Mouse (Mus musculus) midbrain, embryonic 12.5 days (tissue): ENCODE data around the gene Krt88. TPM values are rescaled to one million over a fixed set of nuclear protein-coding genes. Genes with fewer than 3 reads are reported as not detected.

Experiments used
- ATAC-seq: fragments of 200-750 bp; cut with Nextera tagmentation; 2 replicates; pipeline ENCODE4 v1.8.0; 2017; ENCODE audit warnings: low read depth, moderate TSS enrichment, moderate library complexity; ENCODE audit not compliant: low FRiP score
- H3K27ac ChIP-seq: fragments of 300-500 bp; sonication (generic); replicated peaks from 2 replicates; pipeline ENCODE4 v1.5.1; 2016; ENCODE audit warnings: mild to moderate bottlenecking
- H3K27me3 ChIP-seq: fragments of 300-500 bp; sonication (generic); 2 replicates; pipeline ENCODE4 v1.6.1; 2016; ENCODE audit warnings: mild to moderate bottlenecking
- H3K36me3 ChIP-seq: fragments of 300-500 bp; sonication (generic); 2 replicates; pipeline ENCODE4 v1.6.1; 2016
- H3K4me1 ChIP-seq: fragments of 300-500 bp; sonication (generic); 2 replicates; pipeline ENCODE4 v1.6.1; 2016
- H3K4me2 ChIP-seq: fragments of 300-500 bp; sonication (generic); replicated peaks from 2 replicates; pipeline ENCODE4 v1.6.1; 2016; ENCODE audit warnings: mild to moderate bottlenecking, moderate library complexity
- H3K4me3 ChIP-seq: fragments of 300-500 bp; sonication (generic); 2 replicates; pipeline ENCODE4 v1.5.1; 2016; ENCODE audit warnings: mild to moderate bottlenecking
- H3K9ac ChIP-seq: fragments of 300-500 bp; sonication (generic); replicated peaks from 2 replicates; pipeline ENCODE4 v1.6.1; 2016; ENCODE audit warnings: mild to moderate bottlenecking, moderate library complexity
- H3K9me3 ChIP-seq: fragments of 300-500 bp; sonication (generic); 2 replicates; pipeline ENCODE4 v1.6.1; 2016; ENCODE audit warnings: mild to moderate bottlenecking
- WGBS: fragments of 180-500 bp; shearing (Covaris S2); methylation state at CpG from one replicate; pipeline ENCODE4 v1.1.7; 2016; 5-methylcytosine and 5-hydroxymethylcytosine counted together
- polyA plus RNA-seq: library from polyadenylated mRNA; unstranded; fragments of >200 nt; fragmentation: Nextera tagmentation; extraction: Ambion mirVana; gene quantifications from 2 replicates; pipeline ENCODE4 v1.2.1, GENCODE M21; 2016

Krt88 gene
- polyA plus RNA-seq, 1 experiment from 2014 or later, result not detected

GRCm38 (mm10) chr15:101479666-101480060 lies 32.1 kb downstream of the Krt88 start:
- Histone ChIP-seq H3K36me3 (no peaks in the 10 kb centered on the region), H3K27ac (no peak overlapping the region), H3K4me2 (peak overlapping the region; percentile 69), H3K27me3 (peaks cover 17% of the 10 kb centered on the region), H3K4me1 (peaks cover 12% of the 10 kb centered on the region), H3K4me3 (peak overlapping the region; percentile 36), H3K9ac (peak overlapping the region; percentile 24; the same call in 1 of the 2 replicates), H3K9me3 (no peaks in the 10 kb centered on the region)
- WGBS, result 32% methylated on average over 11 of the region's 11 CpGs
- no peak for ATAC-seq

GRCm38 (mm10) chr15:101482056-101482455 lies 34.5 kb downstream of the Krt88 start:
- H3K4me3 ChIP-seq, result no peak overlapping the region
- H3K9ac ChIP-seq, result no peak overlapping the region
- H3K4me2 ChIP-seq, result no peak overlapping the region
- no peaks in the 10 kb centered on the region for H3K36me3 ChIP-seq
- H3K27me3 ChIP-seq, result peaks cover 17% of the 10 kb centered on the region
- no peak for ATAC-seq
- H3K27ac ChIP-seq, result no peak overlapping the region
- WGBS, result 34% methylated on average over 4 of the region's 4 CpGs
- H3K9me3 ChIP-seq, result no peaks in the 10 kb centered on the region
- H3K4me1 ChIP-seq, result peaks cover 12% of the 10 kb centered on the region

DNA sequence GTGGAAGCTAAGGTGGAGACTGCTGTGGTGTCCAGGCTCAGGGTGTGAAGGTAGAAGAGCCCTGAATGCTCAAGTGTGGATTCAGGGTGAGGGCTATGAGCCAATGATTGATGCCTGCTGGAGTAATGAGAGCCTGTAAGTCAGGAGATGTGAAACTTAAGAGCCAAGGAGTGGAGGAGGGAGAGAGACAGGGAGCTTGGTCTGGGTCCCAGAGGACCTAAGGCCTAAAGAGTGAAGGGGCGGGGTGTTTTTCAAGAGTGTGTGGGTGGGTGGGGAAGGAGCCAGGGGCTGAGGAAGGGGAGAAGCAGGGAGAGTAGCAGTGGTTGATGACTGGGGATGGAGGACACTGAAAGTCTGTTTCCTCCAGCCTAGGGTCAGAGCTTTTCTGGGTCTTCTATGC lies 36.1 kb downstream of the Krt88 start:
- H3K4me2 ChIP-seq, result no peak overlapping the region
- H3K4me3 ChIP-seq, result no peak overlapping the region
- no peak overlapping the region for H3K27ac ChIP-seq
- no peaks in the 10 kb centered on the region for H3K36me3 ChIP-seq
- H3K9me3 ChIP-seq, result no peaks in the 10 kb centered on the region
- H3K27me3 ChIP-seq, result peaks cover 8% of the 10 kb centered on the region
- H3K4me1 ChIP-seq, result peaks cover 12% of the 10 kb centered on the region
- no peak overlapping the region for H3K9ac ChIP-seq
- 88% methylated on average over 1 of the region's 1 CpGs for WGBS
- no peak for ATAC-seq

GRCm38 (mm10) chr15:101484939-101485338 lies 37.4 kb downstream of the Krt88 start:
- H3K9ac ChIP-seq, result no peak overlapping the region
- ATAC-seq, result no peak
- no peaks in the 10 kb centered on the region for H3K27me3 ChIP-seq
- H3K4me3 ChIP-seq, result no peak overlapping the region
- no peak overlapping the region for H3K27ac ChIP-seq
- H3K9me3 ChIP-seq, result no peaks in the 10 kb centered on the region
- no peak overlapping the region for H3K4me2 ChIP-seq
- WGBS, result 83% methylated on average over 1 of the region's 1 CpGs
- no peaks in the 10 kb centered on the region for H3K36me3 ChIP-seq
- no peaks in the 10 kb centered on the region for H3K4me1 ChIP-seq

DNA sequence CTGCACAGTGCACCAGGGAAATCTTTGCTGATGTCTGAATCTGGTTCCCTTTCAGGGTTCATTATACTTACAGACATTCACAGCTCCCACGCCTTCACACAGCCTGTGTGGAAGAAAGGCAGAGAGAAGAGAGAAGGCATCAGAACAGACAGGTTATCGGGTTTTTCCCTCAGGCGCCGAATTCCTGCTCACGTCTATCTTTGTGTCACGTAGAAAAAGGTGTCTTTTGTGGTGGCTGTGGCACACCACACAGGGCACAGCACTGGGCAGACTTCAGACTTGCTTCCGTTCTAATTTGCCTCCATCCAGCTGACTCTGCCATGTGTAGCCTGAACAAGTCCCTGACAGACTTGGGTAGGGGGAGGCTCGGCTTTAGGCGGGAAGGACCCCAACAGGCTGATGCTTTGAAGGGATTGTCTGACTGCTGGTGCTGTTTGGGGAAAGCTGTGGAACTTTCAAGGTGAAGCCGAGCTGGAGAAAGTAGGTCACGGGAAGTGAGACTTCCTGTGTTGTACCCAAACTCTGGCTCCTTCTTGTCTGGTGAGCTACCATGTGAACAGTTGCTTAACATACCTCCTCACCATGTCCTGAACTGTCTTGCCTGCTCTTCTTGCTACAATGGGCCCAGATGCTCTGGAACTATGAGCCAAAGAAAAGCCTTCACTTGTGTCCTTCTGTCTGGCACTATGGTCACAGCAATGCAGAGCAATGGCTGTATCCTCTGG lies 38.5 kb downstream of the Krt88 start:
- H3K27ac ChIP-seq, result no peak overlapping the region
- 84% methylated on average over 11 of the region's 11 CpGs for WGBS
- ATAC-seq, result no peak

DNA sequence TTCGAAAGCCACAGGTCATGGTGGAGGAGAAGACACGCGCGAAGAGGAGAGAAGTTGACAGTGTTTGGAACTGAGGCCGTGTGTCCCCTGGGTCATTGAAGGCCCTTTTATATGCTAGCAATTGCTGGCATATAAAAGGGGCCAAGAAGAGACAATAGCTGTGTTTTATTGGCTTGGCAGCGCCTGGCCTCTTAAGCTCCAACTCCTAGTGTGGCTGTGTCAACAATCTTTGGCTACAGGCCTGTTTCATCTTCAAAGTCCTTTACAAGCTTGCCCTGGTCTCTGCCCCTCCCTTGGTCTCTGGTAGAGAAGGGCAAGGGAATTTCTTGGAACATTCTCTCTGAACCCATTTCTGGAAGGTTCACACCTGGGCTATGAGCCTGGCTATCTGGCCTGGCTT lies 43.9 kb downstream of the Krt88 start, which contains the start of gene Krt83:
Gene Krt83 (minus strand): TSS at position 82 of the 400 bp plus-strand sequence.
- Histone ChIP-seq H3K4me3 (no peak within 1 kb of the TSS), H3K4me1 (no peaks in the 10 kb centered on the region), H3K27ac (no peak within 1 kb of the TSS), H3K27me3 (no peaks in the 10 kb centered on the region), H3K4me2 (no peak within 1 kb of the TSS), H3K9me3 (no peaks in the 10 kb centered on the region), H3K9ac (no peak within 1 kb of the TSS), H3K36me3 (no peaks in the 10 kb centered on the region)
- WGBS, result 61% methylated on average over 6 of the region's 6 CpGs
- ATAC-seq, result no peak

More for the DNA sequence above, 38.5 kb downstream of the Krt88 start:
- H3K4me1 ChIP-seq, result no peaks in the 10 kb centered on the region
- no peak overlapping the region for H3K4me2 ChIP-seq
- H3K9ac ChIP-seq, result no peak overlapping the region
- H3K4me3 ChIP-seq, result no peak overlapping the region
- no peaks in the 10 kb centered on the region for H3K9me3 ChIP-seq
- no peaks in the 10 kb centered on the region for H3K36me3 ChIP-seq
- no peaks in the 10 kb centered on the region for H3K27me3 ChIP-seq

DNA sequence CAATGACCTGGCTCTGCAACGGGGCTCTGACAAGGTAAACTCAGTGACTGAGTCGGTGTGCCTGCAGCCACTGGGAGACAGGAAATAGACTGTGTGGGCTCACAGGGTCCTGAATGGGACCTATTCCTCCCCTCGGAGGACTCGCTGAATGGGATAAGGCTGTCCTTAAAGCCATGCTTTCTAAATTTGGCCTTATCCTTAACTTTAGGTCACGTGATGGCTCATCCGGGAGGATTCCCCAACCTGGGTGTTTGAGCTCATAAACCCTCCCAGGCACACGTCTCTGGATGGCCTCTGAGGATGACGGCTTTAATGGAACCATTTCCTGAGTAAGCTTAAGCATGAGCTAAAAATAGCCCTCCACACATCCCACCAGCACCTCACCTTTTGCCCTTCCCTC lies 45.2 kb downstream of the Krt88 start:
- H3K9ac ChIP-seq, result no peak overlapping the region
- ATAC-seq, result no peak
- no peaks in the 10 kb centered on the region for H3K4me1 ChIP-seq
- no peak overlapping the region for H3K4me2 ChIP-seq
- H3K4me3 ChIP-seq, result no peak overlapping the region
- H3K27me3 ChIP-seq, result no peaks in the 10 kb centered on the region
- WGBS, result 76% methylated on average over 8 of the region's 8 CpGs
- no peaks in the 10 kb centered on the region for H3K9me3 ChIP-seq
- H3K27ac ChIP-seq, result no peak overlapping the region
- H3K36me3 ChIP-seq, result no peaks in the 10 kb centered on the region

DNA sequence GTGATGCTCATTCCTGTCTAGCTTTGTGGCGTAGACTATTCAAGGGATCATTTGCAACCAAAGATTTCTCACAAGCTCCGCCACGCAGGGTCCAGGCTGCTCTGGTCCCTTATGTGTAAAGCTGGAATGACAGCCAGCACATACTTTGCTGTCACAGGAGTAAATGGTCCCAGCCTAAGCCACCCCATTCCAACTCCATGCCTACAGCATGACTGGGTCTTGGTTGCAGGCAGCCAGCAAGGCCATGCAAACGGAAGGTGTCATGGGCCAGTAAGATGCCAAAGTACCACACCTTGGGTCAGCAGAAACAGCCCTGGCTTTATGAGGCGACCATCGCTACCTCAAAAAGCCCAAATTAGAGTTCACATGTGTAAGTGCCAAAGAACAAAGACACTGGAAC lies 46.2 kb downstream of the Krt88 start:
- 95% methylated on average over 6 of the region's 6 CpGs for WGBS

GRCm38 (mm10) chr15:101494203-101494602 lies 46.7 kb downstream of the Krt88 start:
- 56% methylated on average over 1 of the region's 1 CpGs for WGBS

More for the DNA sequence above, 46.2 kb downstream of the Krt88 start:
- H3K9ac ChIP-seq, result no peak overlapping the region
- no peaks in the 10 kb centered on the region for H3K36me3 ChIP-seq
- H3K9me3 ChIP-seq, result no peaks in the 10 kb centered on the region
- no peaks in the 10 kb centered on the region for H3K27me3 ChIP-seq
- H3K27ac ChIP-seq, result no peak overlapping the region
- no peaks in the 10 kb centered on the region for H3K4me1 ChIP-seq
- ATAC-seq, result no peak
- no peak overlapping the region for H3K4me3 ChIP-seq
- H3K4me2 ChIP-seq, result no peak overlapping the region

DNA sequence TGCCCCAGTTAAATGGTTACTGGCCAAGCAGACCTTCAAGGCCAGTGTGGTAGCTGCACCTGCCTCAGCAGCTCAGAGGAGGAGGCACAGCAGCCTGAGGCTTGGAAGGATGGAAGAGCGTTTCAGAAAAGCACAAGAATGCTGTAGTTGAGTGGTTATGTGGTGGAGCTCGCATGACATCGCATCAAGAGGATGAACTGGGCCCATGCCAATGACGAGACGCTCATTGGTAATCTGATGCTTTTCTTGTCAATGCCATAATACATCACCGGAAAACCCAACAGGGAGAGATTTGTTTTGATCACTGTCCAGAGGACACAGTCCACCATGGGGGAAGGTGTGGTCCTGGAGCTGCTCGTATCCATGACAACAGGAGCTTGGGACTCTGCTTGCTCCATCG lies 47.7 kb downstream of the Krt88 start:
- Histone ChIP-seq H3K4me3 (no peak overlapping the region), H3K9me3 (no peaks in the 10 kb centered on the region), H3K4me1 (no peaks in the 10 kb centered on the region), H3K9ac (no peak overlapping the region), H3K27ac (no peak overlapping the region), H3K27me3 (no peaks in the 10 kb centered on the region), H3K36me3 (no peaks in the 10 kb centered on the region), H3K4me2 (no peak overlapping the region)
- 91% methylated on average over 8 of the region's 8 CpGs for WGBS
- no peak for ATAC-seq

More at GRCm38 (mm10) chr15:101494203-101494602, 46.7 kb downstream of the Krt88 start:
- Histone ChIP-seq H3K9me3 (no peaks in the 10 kb centered on the region), H3K27me3 (no peaks in the 10 kb centered on the region), H3K4me2 (no peak overlapping the region), H3K4me3 (no peak overlapping the region), H3K36me3 (no peaks in the 10 kb centered on the region), H3K9ac (no peak overlapping the region), H3K4me1 (no peaks in the 10 kb centered on the region), H3K27ac (no peak overlapping the region)
- no peak for ATAC-seq

DNA sequence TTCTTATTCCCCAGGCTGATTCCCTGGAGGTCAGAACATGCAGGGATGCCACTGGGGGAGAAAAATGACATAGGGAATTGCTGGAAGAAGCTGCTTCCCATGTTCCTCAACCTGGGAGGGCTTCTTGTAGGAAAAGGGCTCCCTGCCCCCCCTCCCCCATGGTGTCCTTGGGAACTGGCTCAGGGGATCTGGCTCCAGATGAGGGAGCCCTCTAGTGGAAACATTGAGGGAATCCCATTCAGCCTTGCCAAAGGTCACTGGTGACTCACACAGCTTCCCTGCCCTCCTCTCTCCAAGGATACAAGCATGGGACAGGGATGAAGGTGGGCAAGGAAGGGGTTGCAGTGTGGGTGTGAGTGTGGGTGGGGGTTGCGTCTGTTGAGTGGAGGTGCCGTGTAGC lies 49.6 kb downstream of the Krt88 start:
- no peak overlapping the region for H3K27ac ChIP-seq
- H3K9ac ChIP-seq, result no peak overlapping the region
- H3K9me3 ChIP-seq, result no peaks in the 10 kb centered on the region
- H3K4me3 ChIP-seq, result no peak overlapping the region
- H3K4me1 ChIP-seq, result no peaks in the 10 kb centered on the region
- WGBS, result 76% methylated on average over 2 of the region's 2 CpGs
- no peaks in the 10 kb centered on the region for H3K36me3 ChIP-seq
- H3K4me2 ChIP-seq, result no peak overlapping the region
- no peaks in the 10 kb centered on the region for H3K27me3 ChIP-seq
- ATAC-seq, result no peak
